Mouse (Mus musculus) limb, embryonic 10.5 days (tissue): ENCODE data around the gene Crip1. TPM values are rescaled to one million over a fixed set of nuclear protein-coding genes. Genes with fewer than 3 reads are reported as not detected.

Experiments
- DNase-seq: peaks from one replicate; pipeline ENCODE4 v3.0.0-alpha.2; 2017; ENCODE audit warnings: low spot score
- H3K27ac ChIP-seq: fragments of 300-500 bp; sonication (generic); 2 replicates; pipeline ENCODE4 v1.5.1; 2016; ENCODE audit warnings: mild to moderate bottlenecking
- H3K27me3 ChIP-seq: fragments of 300-500 bp; sonication (generic); 2 replicates; pipeline ENCODE4 v1.6.1; 2016; ENCODE audit warnings: low read depth, mild to moderate bottlenecking; ENCODE audit not compliant: poor library complexity, severe bottlenecking
- H3K36me3 ChIP-seq: fragments of 300-500 bp; sonication (generic); 2 replicates; pipeline ENCODE4 v1.6.1; 2016; ENCODE audit warnings: mild to moderate bottlenecking, moderate library complexity
- H3K4me1 ChIP-seq: fragments of 300-500 bp; sonication (generic); 2 replicates; pipeline ENCODE4 v1.6.1; 2016
- H3K4me3 ChIP-seq: fragments of 300-500 bp; sonication (generic); 2 replicates; pipeline ENCODE4 v1.5.1; 2016; ENCODE audit warnings: mild to moderate bottlenecking, moderate library complexity
- H3K9me3 ChIP-seq: fragments of 300-500 bp; sonication (generic); replicated peaks from 2 replicates; pipeline ENCODE4 v1.6.1; 2016; ENCODE audit warnings: mild to moderate bottlenecking
- WGBS: fragments of 180-500 bp; shearing (Covaris S2); methylation state at CpG from one replicate; pipeline ENCODE4 v1.1.7; 2016; 5-methylcytosine and 5-hydroxymethylcytosine counted together
- polyA plus RNA-seq: library from polyadenylated mRNA; unstranded; fragments of >200 nt; fragmentation: Nextera tagmentation; extraction: Ambion mirVana; gene quantifications from 2 replicates; pipeline ENCODE4 v1.2.1, GENCODE M21; 2016

Gene Crip1
- polyA plus RNA-seq, 1 experiment from 2014 or later = 61.0 TPM

- Histone ChIP-seq H3K4me3 (no peak overlapping the region), H3K9me3 (no peaks in the 10 kb centered on the region), H3K27ac (no peak overlapping the region), H3K4me1 (0 out of 2 replicates have a peak, but pooled peaks cover 5% of the 10 kb centered on the region), H3K27me3 (no peaks in the 10 kb centered on the region), H3K36me3 (peaks cover 81% of the 10 kb centered on the region)
- DNase-seq = no peak
- 91% methylated on average over 17 of the region's 17 CpGs for WGBS
These were observed 37.4 kb upstream of the Crip1 start for GRCm38 (mm10) chr12:113108528-113109283.

DNA sequence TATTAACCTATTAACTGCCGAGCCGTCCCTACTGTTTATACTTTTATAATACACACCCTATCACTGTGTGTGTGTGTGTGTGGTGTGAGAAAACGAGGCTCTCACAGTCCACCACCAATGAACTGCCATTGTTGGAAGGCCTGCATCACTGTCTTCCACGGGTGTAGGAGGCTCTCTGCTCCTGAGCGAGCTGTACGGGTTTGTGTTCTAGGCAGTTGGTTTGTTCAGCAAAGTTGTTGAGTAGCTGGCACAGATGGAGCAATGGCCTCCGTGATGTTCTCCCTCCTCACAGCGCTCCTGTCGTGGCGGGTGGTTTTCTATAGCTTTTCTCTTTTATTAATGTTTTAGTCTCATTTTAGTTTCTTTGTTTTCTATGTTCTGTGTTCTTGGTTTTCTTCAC is 36.3 kb upstream of the Crip1 start:
- WGBS = 91% methylated on average over 10 of the region's 10 CpGs
- Histone ChIP-seq H3K36me3 (peaks cover 81% of the 10 kb centered on the region), H3K27me3 (no peaks in the 10 kb centered on the region), H3K27ac (no peak overlapping the region), H3K4me3 (no peak overlapping the region), H3K9me3 (no peaks in the 10 kb centered on the region), H3K4me1 (0 out of 2 replicates have a peak, but pooled peaks cover 5% of the 10 kb centered on the region)
- DNase-seq = no peak

DNA sequence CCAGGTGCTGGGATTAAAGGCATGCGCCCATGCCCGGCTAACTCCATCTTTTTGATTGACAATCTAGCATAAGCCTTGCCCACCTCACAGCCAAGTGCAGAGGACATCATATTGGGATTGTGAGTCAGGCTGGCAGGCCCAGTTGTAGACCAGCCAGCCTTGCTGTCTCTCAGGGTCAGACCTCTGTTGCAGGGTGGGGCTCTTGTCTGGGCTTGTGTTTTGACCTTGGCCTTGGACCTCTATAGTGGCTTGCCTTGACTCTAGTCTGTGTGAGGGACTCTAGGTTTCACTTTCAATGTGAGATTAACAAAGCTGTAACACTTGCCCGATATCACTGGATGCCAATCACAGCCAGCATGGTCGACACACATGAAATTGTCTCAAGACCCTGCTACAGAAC is 32.0 kb upstream of the Crip1 start:
- H3K27me3 ChIP-seq = no peaks in the 10 kb centered on the region
- 92% methylated on average over 4 of the region's 4 CpGs for whole genome bisulfite sequencing
- DNase-seq = no peak
- peaks cover 84% of the 10 kb centered on the region for H3K36me3 ChIP-seq
- H3K9me3 ChIP-seq = no peaks in the 10 kb centered on the region
- no peak overlapping the region for H3K27ac ChIP-seq
- no peak overlapping the region for H3K4me3 ChIP-seq
- no peaks in the 10 kb centered on the region for H3K4me1 ChIP-seq

- Histone ChIP-seq H3K9me3 (no peaks in the 10 kb centered on the region), H3K4me1 (no peaks in the 10 kb centered on the region), H3K36me3 (peaks cover 87% of the 10 kb centered on the region), H3K4me3 (no peak overlapping the region), H3K27me3 (no peaks in the 10 kb centered on the region), H3K27ac (no peak overlapping the region)
- WGBS = 86% methylated on average over 16 of the region's 16 CpGs
- no peak for DNase-seq
These were observed 31.1 kb upstream of the Crip1 start for GRCm38 (mm10) chr12:113114856-113115538.

DNA sequence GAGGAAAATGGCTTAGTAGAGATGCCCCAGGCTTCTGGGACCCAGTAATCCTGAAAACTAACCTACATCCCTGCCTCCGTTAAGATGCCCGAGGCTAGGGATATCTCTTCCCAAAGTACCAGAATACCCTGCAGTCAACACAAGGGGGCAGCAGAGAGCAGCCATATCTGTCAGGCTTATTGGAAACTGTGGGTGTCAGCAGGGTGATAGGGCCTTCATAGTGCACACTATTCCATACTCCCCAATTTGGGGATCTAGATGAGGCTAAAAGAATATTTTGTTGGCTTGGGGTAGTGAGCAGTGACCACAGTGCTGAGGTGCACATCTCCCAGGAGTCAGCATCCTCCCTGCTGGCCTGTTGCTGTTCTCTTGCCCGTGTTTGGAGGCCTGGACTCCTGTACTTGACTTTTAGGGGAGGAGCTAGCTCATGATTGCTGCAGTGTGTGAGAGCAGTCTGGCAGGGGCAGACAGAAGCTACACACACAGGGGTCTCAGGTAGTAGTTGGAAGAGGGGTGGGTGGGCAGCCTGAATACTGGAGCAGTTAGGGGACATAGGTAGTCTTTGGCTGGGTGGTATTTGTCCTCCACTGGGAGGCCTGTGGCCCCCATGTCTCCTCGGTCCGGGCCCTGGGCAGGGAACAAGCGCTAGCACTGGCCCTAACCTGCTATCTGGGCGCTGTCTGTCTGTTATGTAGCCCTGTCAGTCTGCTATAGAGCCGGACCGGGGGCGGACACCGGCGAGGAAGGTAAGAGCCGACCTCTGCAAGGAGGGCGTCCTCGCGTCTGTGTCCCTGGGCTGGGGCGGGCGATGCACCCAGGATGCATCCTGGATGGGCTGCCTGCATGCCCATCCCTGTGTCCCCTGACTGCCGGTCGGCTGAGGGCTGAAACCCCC is 26.4 kb upstream of the Crip1 start:
- Histone ChIP-seq H3K9me3 (no peaks in the 10 kb centered on the region), H3K4me3 (no peak overlapping the region), H3K27ac (no peak overlapping the region), H3K27me3 (no peaks in the 10 kb centered on the region), H3K4me1 (no peaks in the 10 kb centered on the region), H3K36me3 (peaks cover 98% of the 10 kb centered on the region)
- peak; percentile 85 for DNase-seq
- WGBS = 88% methylated on average over 20 of the region's 20 CpGs

DNA sequence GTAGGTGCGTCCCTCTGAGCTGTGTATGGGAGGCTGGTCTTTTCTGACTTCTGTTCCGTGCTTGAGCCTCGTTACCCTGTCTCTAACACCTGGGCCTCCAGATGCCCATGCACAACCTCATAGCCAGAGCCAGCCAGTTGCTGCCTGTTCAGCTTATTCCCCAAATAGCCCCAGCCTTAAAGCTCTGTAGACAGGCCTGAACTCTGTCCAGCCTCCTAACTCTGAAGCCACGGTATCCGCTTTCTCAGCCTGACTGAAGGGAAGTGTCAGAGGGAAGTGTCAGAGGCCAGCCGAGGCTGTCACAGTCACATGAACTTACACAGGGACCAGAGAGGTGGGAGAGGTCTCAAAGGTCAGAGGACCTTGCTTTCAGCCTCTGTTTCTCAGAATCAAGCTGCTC is 21.4 kb upstream of the Crip1 start:
- peaks cover 100% of the 10 kb centered on the region for H3K36me3 ChIP-seq
- H3K4me1 ChIP-seq = no peaks in the 10 kb centered on the region
- no peaks in the 10 kb centered on the region for H3K27me3 ChIP-seq
- H3K9me3 ChIP-seq = no peaks in the 10 kb centered on the region
- no peak overlapping the region for H3K4me3 ChIP-seq
- no peak for DNase-seq
- 87% methylated on average over 6 of the region's 6 CpGs for WGBS
- no peak overlapping the region for H3K27ac ChIP-seq

DNA sequence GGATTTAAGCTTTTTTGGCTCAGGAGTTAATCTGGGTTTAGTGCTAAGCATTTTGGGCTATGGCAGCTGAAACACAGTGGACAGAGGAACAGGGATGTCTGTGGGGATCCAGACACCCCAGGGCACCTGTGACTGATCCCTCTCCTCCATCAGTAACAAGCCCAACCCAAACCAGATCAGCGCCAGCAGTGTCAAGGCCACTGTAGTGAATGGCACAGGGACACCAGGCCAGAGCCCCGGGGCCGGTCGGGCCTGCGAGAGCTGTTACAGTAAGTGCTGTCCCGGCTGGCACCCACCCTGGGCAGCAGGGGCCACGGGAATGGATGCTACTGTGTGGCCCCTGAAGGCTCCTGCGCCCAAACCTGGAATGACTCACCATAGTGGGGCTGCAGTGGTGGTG is 15.4 kb upstream of the Crip1 start:
- H3K36me3 ChIP-seq = peaks cover 100% of the 10 kb centered on the region
- WGBS = over 99% methylated on average over 8 of the region's 8 CpGs

DNA sequence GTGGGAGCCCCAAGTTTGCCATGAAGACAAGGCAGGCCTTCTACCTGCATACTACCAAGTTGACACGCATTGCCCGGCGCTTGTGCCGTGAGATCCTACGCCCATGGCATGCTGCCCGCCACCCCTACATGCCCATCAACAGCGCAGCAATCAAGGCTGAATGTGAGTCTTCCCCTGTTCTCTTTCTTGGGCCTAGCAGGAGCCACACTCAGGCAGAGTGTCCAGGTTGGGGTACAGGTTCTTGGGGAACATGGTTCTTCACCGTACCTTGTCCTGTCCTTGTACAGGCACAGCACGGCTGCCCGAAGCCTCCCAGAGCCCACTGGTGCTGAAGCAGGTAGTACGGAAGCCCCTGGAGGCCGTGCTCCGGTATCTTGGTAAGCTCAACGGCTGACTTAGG is 14.5 kb upstream of the Crip1 start:
- DNase-seq = no peak
- no peaks in the 10 kb centered on the region for H3K9me3 ChIP-seq
- 97% methylated on average over 14 of the region's 14 CpGs for WGBS
- H3K27ac ChIP-seq = no peak overlapping the region
- no peak overlapping the region for H3K4me3 ChIP-seq
- H3K36me3 ChIP-seq = peaks cover 100% of the 10 kb centered on the region
- H3K27me3 ChIP-seq = no peaks in the 10 kb centered on the region
- no peaks in the 10 kb centered on the region for H3K4me1 ChIP-seq

More for the DNA sequence above, 15.4 kb upstream of the Crip1 start:
- Histone ChIP-seq H3K27me3 (no peaks in the 10 kb centered on the region), H3K4me3 (no peak overlapping the region), H3K27ac (no peak overlapping the region), H3K9me3 (no peaks in the 10 kb centered on the region), H3K4me1 (no peaks in the 10 kb centered on the region)
- no peak for DNase-seq

DNA sequence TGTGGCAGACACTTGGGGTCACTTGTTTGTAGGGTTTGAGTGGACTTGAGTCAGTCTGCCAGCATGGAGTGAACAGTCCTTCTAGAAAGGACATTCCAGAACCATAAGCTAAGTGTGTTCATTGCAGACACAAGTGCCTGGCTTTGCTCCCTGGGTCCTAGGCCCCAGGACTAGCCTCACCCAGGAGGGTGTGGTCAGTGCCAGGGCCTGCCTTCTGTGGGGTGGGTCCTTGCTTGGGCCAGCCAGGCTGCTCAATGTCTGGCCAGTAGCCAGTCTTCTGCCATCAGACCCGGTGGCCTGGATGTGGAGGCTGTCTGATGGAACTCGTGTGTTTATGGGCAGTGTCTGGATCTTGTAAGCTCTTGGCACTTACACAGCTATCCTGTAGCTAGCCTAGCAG is 13.5 kb upstream of the Crip1 start:
- H3K4me3 ChIP-seq = no peak overlapping the region
- 87% methylated on average over 2 of the region's 2 CpGs for WGBS

GRCm38 (mm10) chr12:113133260-113133659 is 12.9 kb upstream of the Crip1 start:
- peaks cover 100% of the 10 kb centered on the region for H3K36me3 ChIP-seq
- H3K27ac ChIP-seq = no peak overlapping the region
- no peak overlapping the region for H3K4me3 ChIP-seq
- no peak for DNase-seq
- 92% methylated on average over 9 of the region's 9 CpGs for WGBS
- no peaks in the 10 kb centered on the region for H3K27me3 ChIP-seq
- no peaks in the 10 kb centered on the region for H3K9me3 ChIP-seq
- no peaks in the 10 kb centered on the region for H3K4me1 ChIP-seq

More for the DNA sequence above, 13.5 kb upstream of the Crip1 start:
- Histone ChIP-seq H3K27ac (no peak overlapping the region), H3K27me3 (no peaks in the 10 kb centered on the region), H3K4me1 (no peaks in the 10 kb centered on the region), H3K9me3 (no peaks in the 10 kb centered on the region), H3K36me3 (peaks cover 100% of the 10 kb centered on the region)
- DNase-seq = no peak

GRCm38 (mm10) chr12:113133861-113134403 is 12.2 kb upstream of the Crip1 start:
- H3K27me3 ChIP-seq = no peaks in the 10 kb centered on the region
- WGBS = 91% methylated on average over 5 of the region's 5 CpGs
- H3K27ac ChIP-seq = no peak overlapping the region
- DNase-seq = no peak
- H3K9me3 ChIP-seq = no peaks in the 10 kb centered on the region
- H3K36me3 ChIP-seq = peaks cover 100% of the 10 kb centered on the region
- no peak overlapping the region for H3K4me3 ChIP-seq
- H3K4me1 ChIP-seq = peaks cover 4% of the 10 kb centered on the region

DNA sequence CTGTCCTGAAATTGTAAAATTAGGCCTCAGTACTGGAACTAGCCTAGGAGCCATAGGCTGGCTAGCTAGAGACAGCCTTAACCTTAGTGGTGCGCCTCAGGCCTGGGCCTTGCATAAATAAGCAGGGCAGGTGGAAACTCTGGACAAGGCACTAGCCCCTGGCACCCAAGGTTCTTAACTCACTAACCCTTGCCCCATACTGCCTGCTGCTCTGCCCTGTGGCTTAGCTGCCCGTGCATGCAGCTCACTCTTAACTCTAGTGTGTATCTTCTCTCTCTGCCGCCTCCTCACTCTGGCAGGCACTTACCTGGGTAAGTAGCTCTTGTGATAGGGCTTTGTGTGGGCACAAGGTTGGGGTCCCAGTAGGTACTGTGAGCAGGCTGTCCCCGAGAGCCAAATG is 11.6 kb upstream of the Crip1 start:
- no peak for DNase-seq
- no peaks in the 10 kb centered on the region for H3K9me3 ChIP-seq
- WGBS = 93% methylated on average over 4 of the region's 4 CpGs
- no peak overlapping the region for H3K4me3 ChIP-seq
- H3K36me3 ChIP-seq = peaks cover 96% of the 10 kb centered on the region
- no peak overlapping the region for H3K27ac ChIP-seq
- H3K4me1 ChIP-seq = peaks cover 10% of the 10 kb centered on the region
- no peaks in the 10 kb centered on the region for H3K27me3 ChIP-seq
